Mouse (Mus musculus) left cerebral cortex, adult 18-20 months (tissue): ENCODE results near the gene Gpr183. TPM values are rescaled to one million over a fixed set of nuclear protein-coding genes. Genes with fewer than 3 reads are reported as not detected.

ENCODE experiments used
- DNase-seq, 2 experiments: peaks; one replicate each; pipeline ENCODE4 v3.0.0; 2021 to 2022; ENCODE audit warnings: low spot score in 2 of 2, mixed read lengths in 1 of 2
- total RNA-seq, 2 experiments: library from RNA; stranded (reverse); gene quantifications; 2 replicates each; pipeline ENCODE4 v1.2.3; 2021

Gene Gpr183
- total RNA-seq, 2 experiments from 2014 or later: 0.68 to 1.0 TPM

GRCm38 (mm10) chr14:121933906-121934596, 30.9 kb downstream of the Gpr183 start:
- no peak for DNase-seq

GRCm38 (mm10) chr14:121932180-121932579, 32.8 kb downstream of the Gpr183 start:
- DNase-seq: no peak

- no peak for DNase-seq
Measured at GRCm38 (mm10) chr14:121931594-121931993, 33.4 kb downstream of the Gpr183 start.

GRCm38 (mm10) chr14:121930731-121931383, 34.1 kb downstream of the Gpr183 start:
- DNase-seq: no peak

GRCm38 (mm10) chr14:121929243-121929951, 35.6 kb downstream of the Gpr183 start:
- DNase-seq: no peak

- DNase-seq: peak in 1 of 2 experiments; percentile 62
Measured at GRCm38 (mm10) chr14:121928375-121929137, 36.4 kb downstream of the Gpr183 start.

GRCm38 (mm10) chr14:121927451-121927850, 37.5 kb downstream of the Gpr183 start:
- DNase-seq: no peak

- DNase-seq: no peak
Measured at GRCm38 (mm10) chr14:121926901-121927300, 38.1 kb downstream of the Gpr183 start.

- DNase-seq: no peak
Measured at GRCm38 (mm10) chr14:121924876-121925275, 40.1 kb downstream of the Gpr183 start.

- DNase-seq: no peak
Measured at GRCm38 (mm10) chr14:121922731-121923130, 42.3 kb downstream of the Gpr183 start.

GRCm38 (mm10) chr14:121922016-121922415, 43.0 kb downstream of the Gpr183 start:
- DNase-seq: no peak

- DNase-seq: no peak
Measured at GRCm38 (mm10) chr14:121920511-121921124, 44.4 kb downstream of the Gpr183 start.

GRCm38 (mm10) chr14:121919752-121920151, 45.2 kb downstream of the Gpr183 start:
- no peak for DNase-seq

GRCm38 (mm10) chr14:121918266-121918665, 46.7 kb downstream of the Gpr183 start:
- no peak for DNase-seq

GRCm38 (mm10) chr14:121916311-121917094, 48.5 kb downstream of the Gpr183 start:
- DNase-seq: no peak

GRCm38 (mm10) chr14:121915621-121916020, 49.4 kb downstream of the Gpr183 start, which contains the start of gene Gpr18:
TSS of gene Gpr18 (minus strand) at chr14:121915781.
- no peak for DNase-seq

GRCm38 (mm10) chr14:121915143-121915542, 49.9 kb downstream of the Gpr183 start:
- no peak for DNase-seq

GRCm38 (mm10) chr14:121912501-121912900, 52.5 kb downstream of the Gpr183 start:
- no peak for DNase-seq

- DNase-seq: no peak
Measured at GRCm38 (mm10) chr14:121909868-121910267, 55.1 kb downstream of the Gpr183 start.
